Mouse (Mus musculus) heart, adult 2 months (tissue): ENCODE data around the gene Ak2.

Experiments used
- CTCF ChIP-seq: fragments of 200-600 bp; IDR thresholded peaks from 2 replicates; pipeline ENCODE4 v1.8.1; 2022; ENCODE audit warnings: antibody characterized with exemption, mild to moderate bottlenecking, moderate library complexity
- POLR2A ChIP-seq: fragments of 200-500 bp; IDR thresholded peaks from 2 replicates; pipeline ENCODE4 v1.6.1; 2011; ENCODE audit warnings: mild to moderate bottlenecking, low read depth, low read length, control low read depth; ENCODE audit not compliant: insufficient read depth

GRCm38 (mm10) chr4:129058207-129059092 is 66.7 kb downstream of the Ak2 start, which contains the start of gene Rnf19b:
- TF ChIP-seq CTCF: no peak
- no peak for TF ChIP-seq POLR2A
